Mouse (Mus musculus): ENCODE results near the gene Tmppe.

Tmppe gene

GRCm38 (mm10) chr9:114442893-114443292, 42.0 kb downstream of the Tmppe start:
- DNase-seq (ENCODE audit: low spot score) = no peak

GRCm38 (mm10) chr9:114443351-114443750, 42.4 kb downstream of the Tmppe start:
- DNase-seq (ENCODE audit: low spot score) = no peak

- DNase-seq (ENCODE audit: low spot score) = no peak
These were observed 46.0 kb downstream of the Tmppe start for GRCm38 (mm10) chr9:114446887-114447286.

GRCm38 (mm10) chr9:114448700-114449099, 47.8 kb downstream of the Tmppe start:
- DNase-seq (ENCODE audit: low spot score) = no peak

GRCm38 (mm10) chr9:114449120-114449754, 48.3 kb downstream of the Tmppe start:
- no peak for DNase-seq (ENCODE audit: low spot score)

GRCm38 (mm10) chr9:114451615-114452014, 50.7 kb downstream of the Tmppe start:
- no peak for DNase-seq (ENCODE audit: low spot score)

GRCm38 (mm10) chr9:114452418-114452817, 51.5 kb downstream of the Tmppe start:
- no peak for DNase-seq (ENCODE audit: low spot score)

GRCm38 (mm10) chr9:114455420-114455819, 54.5 kb downstream of the Tmppe start:
- DNase-seq (ENCODE audit: low spot score) = no peak

Measured in layer of hippocampus, adult 11-12 months (tissue).